Mouse (Mus musculus) midbrain, embryonic 16.5 days (tissue): ENCODE measurements around the gene Kansl1l. TPM values are rescaled to one million over a fixed set of nuclear protein-coding genes. Genes with fewer than 3 reads are reported as not detected.

ENCODE experiments used
- ATAC-seq: fragments of 200-750 bp; cut with Nextera tagmentation; 2 replicates; pipeline ENCODE4 v1.8.0; 2017; ENCODE audit warnings: moderate TSS enrichment
- H3K27ac ChIP-seq: fragments of 300-500 bp; sonication (generic); 2 replicates; pipeline ENCODE4 v1.5.1; 2014; ENCODE audit warnings: mild to moderate bottlenecking, low read length, mixed read lengths
- H3K27me3 ChIP-seq: fragments of 300-500 bp; sonication (generic); 2 replicates; pipeline ENCODE4 v1.6.1; 2014; ENCODE audit warnings: low read depth, low read length, mixed read lengths; ENCODE audit not compliant: control insufficient read depth, insufficient read depth
- H3K36me3 ChIP-seq: fragments of 300-500 bp; sonication (generic); 2 replicates; pipeline ENCODE4 v1.6.1; 2014; ENCODE audit warnings: mild to moderate bottlenecking, low read length, moderate library complexity, mixed read lengths; ENCODE audit not compliant: control insufficient read depth, insufficient read depth
- H3K4me1 ChIP-seq: fragments of 300-500 bp; sonication (generic); 2 replicates; pipeline ENCODE4 v1.6.1; 2014; ENCODE audit warnings: mild to moderate bottlenecking, low read length, mixed read lengths; ENCODE audit not compliant: control insufficient read depth, insufficient read depth
- H3K4me2 ChIP-seq: fragments of 300-500 bp; sonication (generic); 2 replicates; pipeline ENCODE4 v1.6.1; 2014; ENCODE audit warnings: mild to moderate bottlenecking, low read length, mixed read lengths
- H3K4me3 ChIP-seq: fragments of 300-500 bp; sonication (generic); 2 replicates; pipeline ENCODE4 v1.5.1; 2014; ENCODE audit warnings: low read depth, mild to moderate bottlenecking, low read length, moderate library complexity, mixed read lengths
- H3K9ac ChIP-seq: fragments of 300-500 bp; sonication (generic); 2 replicates; pipeline ENCODE4 v1.6.1; 2014; ENCODE audit warnings: low read depth, low read length, mixed read lengths
- H3K9me3 ChIP-seq: fragments of 300-500 bp; sonication (generic); replicated peaks from 2 replicates; pipeline ENCODE4 v1.6.1; 2014; ENCODE audit warnings: mild to moderate bottlenecking, low read length, mixed read lengths; ENCODE audit not compliant: control insufficient read depth, poor library complexity, severe bottlenecking
- WGBS: fragments of 180-500 bp; shearing (Covaris S2); extraction: QIAGEN DNeasy Blood & Tissue Kit; methylation state at CpG from one replicate; pipeline ENCODE4 v1.1.7; 2014; 5-methylcytosine and 5-hydroxymethylcytosine counted together
- polyA plus RNA-seq: library from polyadenylated mRNA; unstranded; fragments of >200 nt; fragmentation: Nextera tagmentation; extraction: Ambion mirVana; gene quantifications from 2 replicates; pipeline ENCODE4 v1.2.1, GENCODE M21; 2015

The Kansl1l gene
- polyA plus RNA-seq, 1 experiment from 2014 or later = 9.4 TPM

- WGBS = 63% methylated on average over 5 of the region's 5 CpGs
These were observed 12.7 kb downstream of the Kansl1l start for GRCm38 (mm10) chr1:66804710-66805109.

DNA sequence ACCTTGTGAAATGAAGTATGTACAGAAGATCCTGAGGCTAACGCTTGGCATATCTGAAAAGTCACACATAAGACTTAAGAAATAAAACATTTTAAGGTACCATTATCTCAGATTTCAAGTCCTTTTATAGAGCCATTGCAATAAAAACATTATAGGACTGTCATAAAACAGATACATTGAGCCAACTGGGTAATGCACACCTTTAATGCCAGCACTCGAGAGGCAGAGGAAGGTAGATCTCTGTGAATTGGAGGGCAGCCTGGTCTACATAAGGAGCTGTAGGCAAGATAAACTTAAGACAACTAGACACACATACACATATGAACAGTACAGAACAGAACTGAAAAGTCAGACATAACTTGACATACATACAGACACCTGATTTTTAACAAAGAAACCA is 19.4 kb downstream of the Kansl1l start:
- Histone ChIP-seq H3K27me3 (no peaks in the 10 kb centered on the region), H3K36me3 (peaks cover 6% of the 10 kb centered on the region), H3K9me3 (no peaks in the 10 kb centered on the region), H3K4me3 (no peak overlapping the region), H3K4me2 (no peak overlapping the region), H3K27ac (no peak overlapping the region), H3K9ac (no peak overlapping the region), H3K4me1 (no peaks in the 10 kb centered on the region)
- 93% methylated on average over 2 of the region's 2 CpGs for WGBS
- ATAC-seq = no peak

More at GRCm38 (mm10) chr1:66804710-66805109, 12.7 kb downstream of the Kansl1l start:
- Histone ChIP-seq H3K27me3 (no peaks in the 10 kb centered on the region), H3K4me3 (no peak overlapping the region), H3K9me3 (no peaks in the 10 kb centered on the region), H3K4me1 (no peaks in the 10 kb centered on the region), H3K9ac (no peak overlapping the region), H3K36me3 (peaks cover 5% of the 10 kb centered on the region), H3K4me2 (no peak overlapping the region), H3K27ac (no peak overlapping the region)
- no peak for ATAC-seq

DNA sequence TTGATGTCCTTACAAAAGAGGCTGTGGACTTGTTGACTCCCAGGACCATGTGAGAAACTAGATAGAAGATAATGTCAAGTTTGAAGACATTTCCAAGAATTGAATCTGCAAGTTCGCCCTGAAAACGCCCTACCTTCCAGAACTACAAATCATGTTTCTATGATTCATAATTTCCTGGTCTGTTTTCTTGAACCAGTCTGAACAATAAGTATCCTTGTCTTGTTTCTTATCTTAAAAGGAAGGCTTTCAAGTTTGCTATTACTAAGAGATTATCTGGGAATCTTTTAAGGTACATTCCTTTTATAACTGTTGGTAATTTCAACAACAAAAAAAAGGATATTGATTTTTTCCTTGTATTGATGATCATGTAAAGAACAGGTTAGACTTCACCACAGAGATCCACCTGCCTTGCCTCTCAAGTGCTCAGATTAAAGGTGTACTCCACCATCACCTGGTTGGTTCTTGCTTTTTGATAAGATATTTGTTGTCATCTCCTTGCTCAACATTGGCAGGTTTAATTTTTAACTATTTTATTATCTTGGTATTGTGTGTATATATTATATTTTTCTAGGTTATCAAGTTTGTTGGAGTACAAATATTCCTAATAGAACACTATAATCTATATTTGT is 24.4 kb downstream of the Kansl1l start:
- H3K4me1 ChIP-seq = no peaks in the 10 kb centered on the region
- H3K27me3 ChIP-seq = no peaks in the 10 kb centered on the region
- 96% methylated on average over 2 of the region's 2 CpGs for WGBS
- H3K4me3 ChIP-seq = no peak overlapping the region
- no peak for ATAC-seq
- H3K36me3 ChIP-seq = no peaks in the 10 kb centered on the region
- H3K9me3 ChIP-seq = no peaks in the 10 kb centered on the region
- no peak overlapping the region for H3K9ac ChIP-seq
- no peak overlapping the region for H3K27ac ChIP-seq
- no peak overlapping the region for H3K4me2 ChIP-seq

DNA sequence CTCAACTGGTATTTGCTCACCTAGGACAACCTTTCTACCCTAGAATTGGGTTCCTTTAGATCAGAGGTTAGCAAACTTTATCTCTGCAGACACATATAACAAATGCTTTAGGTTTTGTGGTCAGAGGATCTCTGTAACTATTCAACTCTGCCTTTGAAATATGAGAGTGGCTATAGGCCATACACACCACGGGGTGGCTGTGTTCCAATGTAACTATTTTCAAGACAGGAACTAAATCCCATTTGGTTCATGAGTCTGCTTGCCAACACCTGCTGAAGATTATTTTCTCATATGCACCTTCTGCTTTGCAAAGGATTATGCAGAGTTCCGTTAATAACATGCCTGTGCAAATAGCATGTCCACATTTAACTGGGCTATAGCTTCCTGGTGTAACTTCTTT is 35.1 kb downstream of the Kansl1l start:
- Histone ChIP-seq H3K4me1 (no peaks in the 10 kb centered on the region), H3K4me2 (no peak overlapping the region), H3K9ac (no peak overlapping the region), H3K36me3 (no peaks in the 10 kb centered on the region), H3K27ac (no peak overlapping the region), H3K9me3 (no peaks in the 10 kb centered on the region), H3K4me3 (no peak overlapping the region), H3K27me3 (no peaks in the 10 kb centered on the region)
- 73% methylated on average over 2 of the region's 2 CpGs for WGBS
- ATAC-seq = no peak

DNA sequence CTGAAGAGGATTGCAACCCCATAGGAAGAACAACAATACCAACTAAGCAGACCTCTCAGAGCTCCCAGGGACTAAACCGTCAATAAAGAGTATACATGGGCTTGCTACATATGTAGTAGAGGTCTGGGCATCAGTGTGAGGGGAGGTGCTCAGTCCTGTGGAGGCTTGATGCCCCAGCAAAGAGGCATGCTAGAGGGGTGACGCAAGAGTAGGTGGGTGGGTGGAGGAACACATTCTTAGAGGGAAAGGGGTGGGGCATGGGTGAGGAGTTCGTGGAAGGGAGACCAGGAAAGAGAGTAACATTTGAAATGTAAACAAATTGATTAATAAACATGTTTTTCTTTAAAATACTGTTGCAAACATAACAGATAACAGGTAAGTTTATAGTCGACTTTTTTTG is 36.3 kb downstream of the Kansl1l start:
- Histone ChIP-seq H3K27me3 (no peaks in the 10 kb centered on the region), H3K4me1 (no peaks in the 10 kb centered on the region), H3K9me3 (no peaks in the 10 kb centered on the region), H3K9ac (no peak overlapping the region), H3K36me3 (no peaks in the 10 kb centered on the region), H3K4me2 (no peak overlapping the region), H3K4me3 (no peak overlapping the region), H3K27ac (no peak overlapping the region)
- 88% methylated on average over 4 of the region's 4 CpGs for WGBS
- no peak for ATAC-seq

DNA sequence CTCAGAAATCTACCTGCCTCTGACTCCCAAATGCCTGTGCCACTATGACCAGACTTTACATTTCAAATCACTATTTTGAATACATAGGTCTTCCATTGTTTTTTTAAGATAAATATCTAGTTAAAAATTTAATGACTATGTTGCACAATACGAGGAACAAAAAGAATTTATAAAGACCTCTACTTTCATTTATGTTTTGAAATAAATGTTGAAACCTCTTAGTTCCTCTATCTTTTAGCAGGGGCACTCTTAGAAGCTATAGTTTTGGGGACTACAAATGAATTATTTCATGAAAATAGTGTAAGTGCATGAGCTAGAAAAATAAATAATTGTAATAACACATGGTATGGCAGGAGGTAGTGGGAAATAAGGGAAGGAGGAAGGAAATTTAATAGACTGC is 38.6 kb downstream of the Kansl1l start:
- Histone ChIP-seq H3K27ac (no peak overlapping the region), H3K27me3 (no peaks in the 10 kb centered on the region), H3K36me3 (no peaks in the 10 kb centered on the region), H3K4me1 (no peaks in the 10 kb centered on the region), H3K9me3 (no peaks in the 10 kb centered on the region), H3K4me2 (no peak overlapping the region), H3K4me3 (no peak overlapping the region), H3K9ac (no peak overlapping the region)
- 92% methylated on average over 1 of the region's 1 CpGs for WGBS
- ATAC-seq = no peak

- no peak overlapping the region for H3K9ac ChIP-seq
- H3K27me3 ChIP-seq = no peaks in the 10 kb centered on the region
- H3K4me1 ChIP-seq = no peaks in the 10 kb centered on the region
- no peaks in the 10 kb centered on the region for H3K9me3 ChIP-seq
- no peak overlapping the region for H3K27ac ChIP-seq
- no peak overlapping the region for H3K4me3 ChIP-seq
- H3K4me2 ChIP-seq = no peak overlapping the region
- 74% methylated on average over 2 of the region's 2 CpGs for WGBS
- no peaks in the 10 kb centered on the region for H3K36me3 ChIP-seq
- ATAC-seq = no peak
These were observed 39.5 kb downstream of the Kansl1l start for GRCm38 (mm10) chr1:66777878-66778277.

- no peak for ATAC-seq
- Histone ChIP-seq H3K4me1 (no peaks in the 10 kb centered on the region), H3K4me3 (no peak overlapping the region), H3K27ac (no peak overlapping the region), H3K9ac (no peak overlapping the region), H3K9me3 (no peaks in the 10 kb centered on the region), H3K4me2 (no peak overlapping the region), H3K36me3 (peaks cover 4% of the 10 kb centered on the region), H3K27me3 (no peaks in the 10 kb centered on the region)
- WGBS = 88% methylated on average over 1 of the region's 1 CpGs
These were observed 48.6 kb downstream of the Kansl1l start for GRCm38 (mm10) chr1:66768764-66769163.

DNA sequence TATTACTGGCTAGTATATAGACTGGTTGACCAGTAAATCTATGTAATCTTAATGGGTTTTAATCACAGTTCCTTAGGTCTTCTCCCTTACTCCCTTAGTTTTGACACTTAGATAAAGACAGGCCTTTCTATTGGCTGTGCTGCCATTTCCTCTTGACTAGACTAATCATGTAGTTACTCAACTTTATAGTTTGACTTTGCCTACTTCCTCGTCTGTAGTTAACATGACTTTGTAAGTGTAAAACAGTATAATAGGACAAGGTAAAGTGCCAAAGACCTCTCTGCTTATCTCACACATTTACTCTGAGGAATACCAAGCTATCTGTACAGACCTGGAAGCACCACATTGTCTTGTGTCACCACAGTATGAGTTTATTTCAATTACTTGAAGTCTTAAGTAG is 86.8 kb downstream of the Kansl1l start:
- H3K9ac ChIP-seq = no peak overlapping the region
- H3K4me2 ChIP-seq = no peak overlapping the region
- no peaks in the 10 kb centered on the region for H3K27me3 ChIP-seq
- 91% methylated on average over 1 of the region's 1 CpGs for WGBS
- ATAC-seq = no peak
- no peak overlapping the region for H3K4me3 ChIP-seq
- H3K36me3 ChIP-seq = peaks cover 4% of the 10 kb centered on the region; the same call in 1 of the 2 replicates
- no peak overlapping the region for H3K27ac ChIP-seq
- H3K9me3 ChIP-seq = no peaks in the 10 kb centered on the region
- H3K4me1 ChIP-seq = no peaks in the 10 kb centered on the region
